Mouse (Mus musculus) forebrain, embryonic 13.5 days (tissue): ENCODE measurements at regions not wholly inside any gene's neighbourhood (a gene's known extent, or its start where the extent isn't known, plus 50 kb on each side); places are given as distances from the start of the nearest gene placed in this dataset.
A peak's percentile ranks its signal among the peaks of the same experiment; 100 is the strongest.

Source experiments
- ATAC-seq: fragments of 200-750 bp; cut with Nextera tagmentation; 2 replicates; pipeline ENCODE4 v1.8.0; 2017
- H3K27ac ChIP-seq: fragments of 300-500 bp; sonication (generic); 2 replicates; pipeline ENCODE4 v1.5.1; 2015; ENCODE audit warnings: inconsistent platforms, mild to moderate bottlenecking, moderate library complexity
- H3K27me3 ChIP-seq: fragments of 300-500 bp; sonication (generic); 2 replicates; pipeline ENCODE4 v1.6.1; 2015; ENCODE audit warnings: mild to moderate bottlenecking, inconsistent platforms
- H3K36me3 ChIP-seq: fragments of 300-500 bp; sonication (generic); 2 replicates; pipeline ENCODE4 v1.6.1; 2015; ENCODE audit warnings: mild to moderate bottlenecking, inconsistent platforms; ENCODE audit not compliant: poor library complexity, severe bottlenecking
- H3K4me1 ChIP-seq: fragments of 300-500 bp; sonication (generic); 2 replicates; pipeline ENCODE4 v1.6.1; 2015; ENCODE audit warnings: inconsistent platforms
- H3K4me2 ChIP-seq: fragments of 300-500 bp; sonication (generic); 2 replicates; pipeline ENCODE4 v1.6.1; 2015; ENCODE audit warnings: inconsistent platforms, mild to moderate bottlenecking, moderate library complexity
- H3K4me3 ChIP-seq: fragments of 300-500 bp; sonication (generic); 2 replicates; pipeline ENCODE4 v1.5.1; 2015; ENCODE audit warnings: mild to moderate bottlenecking, inconsistent platforms
- H3K9ac ChIP-seq: fragments of 300-500 bp; sonication (generic); 2 replicates; pipeline ENCODE4 v1.6.1; 2015; ENCODE audit warnings: mild to moderate bottlenecking, inconsistent platforms
- H3K9me3 ChIP-seq: fragments of 300-500 bp; sonication (generic); replicated peaks from 2 replicates; pipeline ENCODE4 v1.6.1; 2016; ENCODE audit warnings: inconsistent platforms
- WGBS: fragments of 180-500 bp; shearing (Covaris S2); methylation state at CpG from one replicate; pipeline ENCODE4 v1.1.7; 2015; 5-methylcytosine and 5-hydroxymethylcytosine counted together

- Histone ChIP-seq H3K36me3 (no peaks in the 10 kb centered on the region), H3K4me2 (no peak overlapping the region), H3K9ac (no peak overlapping the region), H3K4me3 (no peak overlapping the region), H3K9me3 (no peaks in the 10 kb centered on the region), H3K27me3 (no peaks in the 10 kb centered on the region), H3K27ac (no peak overlapping the region), H3K4me1 (no peaks in the 10 kb centered on the region)
- no peak for ATAC-seq
- WGBS, result 88% methylated on average over 1 of the region's 1 CpGs
Observed at GRCm38 (mm10) chr8:39833251-39833650, 841.6 kb upstream of the Adam24 start.

GRCm38 (mm10) chr8:39846854-39847253 is 828.0 kb upstream of the Adam24 start:
- Histone ChIP-seq H3K9ac (no peak overlapping the region), H3K27ac (no peak overlapping the region), H3K4me3 (no peak overlapping the region), H3K36me3 (no peaks in the 10 kb centered on the region), H3K4me1 (no peaks in the 10 kb centered on the region), H3K9me3 (no peaks in the 10 kb centered on the region), H3K4me2 (no peak overlapping the region), H3K27me3 (no peaks in the 10 kb centered on the region)
- ATAC-seq, result no peak
- WGBS, result 83% methylated on average over 2 of the region's 2 CpGs

DNA sequence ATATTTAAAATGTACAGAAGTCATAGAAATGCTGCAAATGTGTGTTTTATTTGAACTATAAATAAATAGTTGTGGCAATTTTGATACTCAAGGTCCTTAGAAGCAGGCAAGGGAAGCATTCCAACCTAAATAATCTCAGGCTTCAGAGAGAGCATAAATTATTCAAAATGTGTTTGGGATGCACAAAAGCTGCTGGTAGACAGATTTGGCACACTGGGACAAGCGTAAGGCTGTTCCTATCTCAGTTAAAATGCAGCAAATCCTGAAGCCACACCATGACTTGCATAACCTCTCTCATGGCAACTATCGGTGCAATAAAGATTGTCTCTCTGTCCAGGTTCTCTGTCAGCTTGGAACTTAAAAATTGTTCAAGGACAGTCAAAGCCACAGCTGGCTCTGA is 812.3 kb upstream of the Adam24 start:
- Histone ChIP-seq H3K36me3 (no peaks in the 10 kb centered on the region), H3K9ac (no peak overlapping the region), H3K4me2 (no peak overlapping the region), H3K27me3 (no peaks in the 10 kb centered on the region), H3K4me3 (no peak overlapping the region), H3K9me3 (no peaks in the 10 kb centered on the region), H3K4me1 (no peaks in the 10 kb centered on the region), H3K27ac (no peak overlapping the region)
- no peak; the same call in 1 of the 2 replicates for ATAC-seq
- WGBS, result 94% methylated on average over 2 of the region's 2 CpGs

DNA sequence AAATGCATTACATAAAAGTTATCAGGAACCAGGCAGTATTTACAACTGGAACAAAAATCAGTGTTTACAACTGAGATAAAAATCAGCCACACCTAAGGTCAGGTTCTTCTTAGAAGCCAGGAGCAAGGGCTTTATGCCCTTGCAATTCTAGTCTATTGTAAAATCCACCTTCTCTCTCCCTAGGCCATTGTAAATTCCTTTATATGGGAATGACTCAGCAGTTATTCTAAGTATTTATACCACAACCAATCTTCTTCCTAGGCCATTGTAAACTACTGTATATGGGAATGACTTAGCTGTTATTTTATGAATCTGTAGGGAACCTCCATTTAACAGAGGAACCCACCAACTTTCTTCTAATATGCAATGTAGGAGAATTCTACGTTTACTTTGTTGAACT is 772.6 kb upstream of the Adam24 start:
- Histone ChIP-seq H3K4me3 (no peak overlapping the region), H3K4me2 (no peak overlapping the region), H3K9ac (no peak overlapping the region), H3K27me3 (no peaks in the 10 kb centered on the region), H3K27ac (no peak overlapping the region), H3K4me1 (no peaks in the 10 kb centered on the region), H3K36me3 (no peaks in the 10 kb centered on the region), H3K9me3 (no peaks in the 10 kb centered on the region)
- 83% methylated on average over 1 of the region's 1 CpGs for WGBS
- no peak for ATAC-seq

- no peak overlapping the region for H3K27ac ChIP-seq
- no peak overlapping the region for H3K9ac ChIP-seq
- no peaks in the 10 kb centered on the region for H3K27me3 ChIP-seq
- H3K4me1 ChIP-seq, result no peaks in the 10 kb centered on the region
- WGBS, result 71% methylated on average over 2 of the region's 2 CpGs
- H3K4me2 ChIP-seq, result no peak overlapping the region
- H3K9me3 ChIP-seq, result no peaks in the 10 kb centered on the region
- H3K4me3 ChIP-seq, result no peak overlapping the region
- no peaks in the 10 kb centered on the region for H3K36me3 ChIP-seq
- ATAC-seq, result no peak
Observed at GRCm38 (mm10) chr8:39912926-39913325, 762.0 kb upstream of the Adam24 start.

DNA sequence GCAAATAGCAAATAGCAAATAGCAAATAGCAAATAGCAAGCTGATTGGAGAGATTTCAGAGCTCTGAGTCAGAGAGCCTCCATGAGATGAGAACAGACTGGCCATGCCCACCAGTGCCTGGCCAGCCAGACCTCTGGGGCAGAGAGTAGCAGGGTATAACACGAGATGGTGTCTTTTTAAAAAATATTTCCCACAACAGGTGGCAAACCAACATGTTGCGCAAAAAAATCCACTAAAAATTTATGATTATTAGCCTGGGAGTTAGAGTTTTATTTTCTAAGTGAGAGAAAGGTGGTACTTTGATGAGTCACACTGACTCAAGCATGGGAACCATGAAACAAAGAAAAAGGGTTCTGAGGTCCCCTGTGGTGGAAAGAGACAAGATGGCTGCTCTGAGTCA is 753.5 kb upstream of the Adam24 start:
- WGBS, result 88% methylated on average over 2 of the region's 2 CpGs
- Histone ChIP-seq H3K27me3 (no peaks in the 10 kb centered on the region), H3K9ac (no peak overlapping the region), H3K27ac (no peak overlapping the region), H3K4me1 (no peaks in the 10 kb centered on the region), H3K4me2 (no peak overlapping the region), H3K9me3 (no peaks in the 10 kb centered on the region), H3K36me3 (no peaks in the 10 kb centered on the region), H3K4me3 (no peak overlapping the region)
- no peak for ATAC-seq

- no peak for ATAC-seq
- no peak overlapping the region for H3K4me3 ChIP-seq
- H3K4me1 ChIP-seq, result no peaks in the 10 kb centered on the region
- no peak overlapping the region for H3K9ac ChIP-seq
- no peaks in the 10 kb centered on the region for H3K36me3 ChIP-seq
- WGBS, result 30% methylated on average over 2 of the region's 2 CpGs
- no peak overlapping the region for H3K4me2 ChIP-seq
- no peaks in the 10 kb centered on the region for H3K27me3 ChIP-seq
- no peak overlapping the region for H3K27ac ChIP-seq
- no peaks in the 10 kb centered on the region for H3K9me3 ChIP-seq
Observed at GRCm38 (mm10) chr8:39923741-39924140, 751.1 kb upstream of the Adam24 start.

DNA sequence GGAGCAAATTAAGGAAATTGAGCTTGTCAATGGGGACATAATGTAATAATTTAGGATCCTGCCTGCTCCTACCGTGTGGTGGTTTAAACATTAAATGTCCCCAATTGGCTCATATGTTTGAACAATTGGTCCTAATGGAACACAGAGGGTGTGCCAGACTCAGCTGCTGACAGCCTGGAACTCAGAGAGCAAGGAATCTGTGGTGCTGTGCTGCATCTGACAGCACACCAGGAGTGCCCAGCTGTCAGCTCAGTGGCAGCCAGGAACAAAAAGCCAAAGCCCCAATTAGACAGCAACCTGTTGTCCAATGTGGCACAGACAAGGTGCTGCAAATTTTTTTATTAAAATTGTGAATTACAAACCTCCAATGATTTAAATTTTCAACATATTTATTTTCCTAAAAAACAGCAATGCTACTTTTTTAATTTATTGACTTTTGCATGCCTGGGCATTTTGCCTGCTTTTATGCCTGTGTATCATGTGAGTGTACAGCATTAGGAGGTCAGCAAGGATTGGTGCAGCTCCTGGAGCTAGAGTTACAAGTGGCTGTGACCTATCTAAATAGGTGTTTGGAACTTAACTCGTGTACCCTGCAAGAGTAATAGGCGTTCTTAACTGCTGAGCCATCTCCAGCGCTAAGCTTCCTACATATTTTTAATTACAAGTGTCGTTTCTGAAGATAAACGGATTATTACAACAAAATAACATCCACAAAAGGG is 724.5 kb upstream of the Adam24 start:
- ATAC-seq, result peak; percentile 95
- WGBS, result 66% methylated on average over 6 of the region's 6 CpGs
- Histone ChIP-seq H3K4me1 (no peaks in the 10 kb centered on the region), H3K4me2 (no peak overlapping the region), H3K27me3 (no peaks in the 10 kb centered on the region), H3K9me3 (no peaks in the 10 kb centered on the region), H3K36me3 (no peaks in the 10 kb centered on the region), H3K4me3 (no peak overlapping the region), H3K9ac (no peak overlapping the region), H3K27ac (no peak overlapping the region)

DNA sequence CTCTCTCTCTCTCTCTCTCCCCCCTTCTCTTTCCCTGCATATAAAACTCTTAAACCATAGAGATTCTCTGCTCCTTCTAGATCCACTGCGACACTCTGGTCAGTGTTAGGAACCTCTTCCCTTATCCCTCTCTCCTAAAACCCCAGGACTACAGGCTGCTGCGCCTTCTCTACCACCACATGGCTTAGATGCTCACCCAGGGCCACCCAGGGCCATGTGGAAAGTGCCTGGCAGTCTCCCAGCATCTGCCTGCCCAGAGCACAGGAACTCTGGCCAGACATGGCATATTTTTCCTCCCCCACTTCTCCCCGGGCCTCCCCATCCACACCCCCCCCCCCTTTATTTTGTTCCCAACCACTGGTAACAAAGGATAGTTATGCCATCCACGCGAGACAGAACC is 720.4 kb upstream of the Adam24 start:
- no peak overlapping the region for H3K27ac ChIP-seq
- ATAC-seq, result no peak
- H3K36me3 ChIP-seq, result no peaks in the 10 kb centered on the region
- no peak overlapping the region for H3K4me2 ChIP-seq
- no peaks in the 10 kb centered on the region for H3K9me3 ChIP-seq
- no peaks in the 10 kb centered on the region for H3K4me1 ChIP-seq
- no peak overlapping the region for H3K4me3 ChIP-seq
- H3K9ac ChIP-seq, result no peak overlapping the region
- 56% methylated on average over 5 of the region's 5 CpGs for WGBS
- no peaks in the 10 kb centered on the region for H3K27me3 ChIP-seq

GRCm38 (mm10) chr8:39954924-39955323 is 720.0 kb upstream of the Adam24 start:
- Histone ChIP-seq H3K4me2 (no peak overlapping the region), H3K36me3 (no peaks in the 10 kb centered on the region), H3K27ac (no peak overlapping the region), H3K27me3 (no peaks in the 10 kb centered on the region), H3K9ac (no peak overlapping the region), H3K9me3 (no peaks in the 10 kb centered on the region), H3K4me1 (no peaks in the 10 kb centered on the region), H3K4me3 (no peak overlapping the region)
- WGBS, result 36% methylated on average over 4 of the region's 4 CpGs
- ATAC-seq, result no peak

- 98% methylated on average over 1 of the region's 1 CpGs for WGBS
- Histone ChIP-seq H3K4me2 (no peak overlapping the region), H3K27me3 (no peaks in the 10 kb centered on the region), H3K9me3 (no peaks in the 10 kb centered on the region), H3K4me1 (no peaks in the 10 kb centered on the region), H3K36me3 (no peaks in the 10 kb centered on the region), H3K27ac (no peak overlapping the region), H3K9ac (no peak overlapping the region), H3K4me3 (no peak overlapping the region)
- ATAC-seq, result no peak
Observed at GRCm38 (mm10) chr8:40005207-40005837, 669.6 kb upstream of the Adam24 start.

GRCm38 (mm10) chr8:40019281-40019943 is 655.5 kb upstream of the Adam24 start:
- Histone ChIP-seq H3K4me2 (no peak overlapping the region), H3K4me3 (no peak overlapping the region), H3K27me3 (no peaks in the 10 kb centered on the region), H3K9me3 (no peaks in the 10 kb centered on the region), H3K4me1 (no peaks in the 10 kb centered on the region), H3K27ac (no peak overlapping the region), H3K36me3 (no peaks in the 10 kb centered on the region), H3K9ac (no peak overlapping the region)
- WGBS, result 94% methylated on average over 5 of the region's 5 CpGs
- ATAC-seq, result no peak
